Mouse (Mus musculus): ENCODE results near the gene Ogg1. TPM values are rescaled to one million over a fixed set of nuclear protein-coding genes. Genes with fewer than 3 reads are reported as not detected.

The Ogg1 gene
- total and polyA plus RNA-seq, 2 experiments from 2014 or later: 7.3 to 14.8 TPM

GRCm38 (mm10) chr6:113343177-113344092 lies 16.7 kb downstream of the Ogg1 start, which contains the start of gene Camk1:
TSS of gene Camk1 (minus strand) at chr6:113343984.
- Histone ChIP-seq H3K27me3 (ENCODE audit: insufficient read depth, low read length) (no peaks in the 10 kb centered on the region), H3K9ac (replicated peaks; ENCODE audit: low read length, poor library complexity, severe bottlenecking) (peak within 1 kb of the TSS; percentile 95), H3K27ac (ENCODE audit: low read depth, low read length) (peak within 1 kb of the TSS; percentile 65), H3K4me2 (ENCODE audit: low read depth, low read length, poor library complexity, severe bottlenecking) (peak within 1 kb of the TSS; percentile 71), H3K36me3 (ENCODE audit: insufficient read depth, low read length) (peaks cover 18% of the 10 kb centered on the region), H3K4me3 (ENCODE audit: low read depth, low read length) (peak within 1 kb of the TSS; percentile 68), H3K9me3 (ENCODE audit: low read length) (no peaks in the 10 kb centered on the region), H3K4me1 (ENCODE audit: insufficient read depth, low read length) (peaks cover 15% of the 10 kb centered on the region; the same call in 1 of the 2 replicates)
- no peak for TF ChIP-seq CTCF (IDR thresholded peaks at IDR 0.05)
- WGBS: 15% methylated on average over 32 of the region's 32 CpGs
- peak; percentile 75 for ATAC-seq (ENCODE audit: low FRiP score)
- DNase-seq (ENCODE audit: low spot score): peak; percentile 58

- peaks cover 12% of the 10 kb centered on the region for H3K36me3 ChIP-seq (ENCODE audit: insufficient read depth, low read length)
- H3K4me3 ChIP-seq (ENCODE audit: low read depth, low read length): peak overlapping the region; percentile 68; the same call in 1 of the 2 replicates
- peak overlapping the region; percentile 95; the same call in 1 of the 2 replicates for H3K9ac ChIP-seq (replicated peaks; ENCODE audit: low read length, poor library complexity, severe bottlenecking)
- peak; percentile 46 for DNase-seq (ENCODE audit: low spot score)
- H3K9me3 ChIP-seq (ENCODE audit: low read length): no peaks in the 10 kb centered on the region
- 35% methylated on average over 2 of the region's 2 CpGs for WGBS
- H3K27ac ChIP-seq (ENCODE audit: low read depth, low read length): peak overlapping the region; percentile 65; the same call in 1 of the 2 replicates
- H3K4me2 ChIP-seq (ENCODE audit: low read depth, low read length, poor library complexity, severe bottlenecking): peak overlapping the region; percentile 71
- no peaks in the 10 kb centered on the region for H3K27me3 ChIP-seq (ENCODE audit: insufficient read depth, low read length)
- ATAC-seq (ENCODE audit: low FRiP score): no peak
- no peak for TF ChIP-seq CTCF (IDR thresholded peaks at IDR 0.05)
- peaks cover 15% of the 10 kb centered on the region; the same call in 1 of the 2 replicates for H3K4me1 ChIP-seq (ENCODE audit: insufficient read depth, low read length)
Observed at GRCm38 (mm10) chr6:113344321-113344720, 17.5 kb downstream of the Ogg1 start.

- 86% methylated on average over 4 of the region's 4 CpGs for WGBS
- Histone ChIP-seq H3K27me3 (ENCODE audit: insufficient read depth, low read length) (no peaks in the 10 kb centered on the region), H3K27ac (ENCODE audit: low read depth, low read length) (no peak overlapping the region), H3K9me3 (ENCODE audit: low read length) (no peaks in the 10 kb centered on the region), H3K4me2 (ENCODE audit: low read depth, low read length, poor library complexity, severe bottlenecking) (no peak overlapping the region), H3K4me1 (ENCODE audit: insufficient read depth, low read length) (peaks cover 10% of the 10 kb centered on the region; the same call in 1 of the 2 replicates), H3K36me3 (ENCODE audit: insufficient read depth, low read length) (no peaks in the 10 kb centered on the region), H3K4me3 (ENCODE audit: low read depth, low read length) (no peak overlapping the region), H3K9ac (replicated peaks; ENCODE audit: low read length, poor library complexity, severe bottlenecking) (no peak overlapping the region)
- ATAC-seq (ENCODE audit: low FRiP score) (no peak), DNase-seq (ENCODE audit: low spot score) (no peak)
- TF ChIP-seq CTCF (IDR thresholded peaks at IDR 0.05): no peak
Observed at GRCm38 (mm10) chr6:113346897-113347296, 20.1 kb downstream of the Ogg1 start.

GRCm38 (mm10) chr6:113350538-113350937 lies 23.8 kb downstream of the Ogg1 start:
- no peaks in the 10 kb centered on the region for H3K36me3 ChIP-seq (ENCODE audit: insufficient read depth, low read length)
- no peak overlapping the region for H3K4me3 ChIP-seq (ENCODE audit: low read depth, low read length)
- no peaks in the 10 kb centered on the region for H3K27me3 ChIP-seq (ENCODE audit: insufficient read depth, low read length)
- H3K9me3 ChIP-seq (ENCODE audit: low read length): no peaks in the 10 kb centered on the region
- H3K27ac ChIP-seq (ENCODE audit: low read depth, low read length): no peak overlapping the region
- no peaks in the 10 kb centered on the region for H3K4me1 ChIP-seq (ENCODE audit: insufficient read depth, low read length)
- no peak for TF ChIP-seq CTCF (IDR thresholded peaks at IDR 0.05)
- no peak overlapping the region for H3K4me2 ChIP-seq (ENCODE audit: low read depth, low read length, poor library complexity, severe bottlenecking)
- no peak for ATAC-seq (ENCODE audit: low FRiP score)
- no peak overlapping the region for H3K9ac ChIP-seq (replicated peaks; ENCODE audit: low read length, poor library complexity, severe bottlenecking)
- DNase-seq (ENCODE audit: low spot score): no peak

- Histone ChIP-seq H3K9ac (replicated peaks; ENCODE audit: low read length, poor library complexity, severe bottlenecking) (no peak overlapping the region), H3K4me1 (ENCODE audit: insufficient read depth, low read length) (no peaks in the 10 kb centered on the region), H3K27me3 (ENCODE audit: insufficient read depth, low read length) (no peaks in the 10 kb centered on the region), H3K36me3 (ENCODE audit: insufficient read depth, low read length) (no peaks in the 10 kb centered on the region), H3K4me2 (ENCODE audit: low read depth, low read length, poor library complexity, severe bottlenecking) (no peak overlapping the region), H3K9me3 (ENCODE audit: low read length) (no peaks in the 10 kb centered on the region), H3K4me3 (ENCODE audit: low read depth, low read length) (no peak overlapping the region), H3K27ac (ENCODE audit: low read depth, low read length) (no peak overlapping the region)
- DNase-seq (ENCODE audit: low spot score) (no peak), ATAC-seq (ENCODE audit: low FRiP score) (no peak)
- WGBS: 93% methylated on average over 1 of the region's 1 CpGs
- no peak for TF ChIP-seq CTCF (IDR thresholded peaks at IDR 0.05)
Observed at GRCm38 (mm10) chr6:113351161-113351560, 24.4 kb downstream of the Ogg1 start.

GRCm38 (mm10) chr6:113351653-113352052 lies 24.9 kb downstream of the Ogg1 start:
- Histone ChIP-seq H3K9me3 (ENCODE audit: low read length) (no peaks in the 10 kb centered on the region), H3K36me3 (ENCODE audit: insufficient read depth, low read length) (no peaks in the 10 kb centered on the region), H3K27me3 (ENCODE audit: insufficient read depth, low read length) (no peaks in the 10 kb centered on the region), H3K27ac (ENCODE audit: low read depth, low read length) (no peak overlapping the region), H3K4me2 (ENCODE audit: low read depth, low read length, poor library complexity, severe bottlenecking) (no peak overlapping the region), H3K4me1 (ENCODE audit: insufficient read depth, low read length) (no peaks in the 10 kb centered on the region), H3K4me3 (ENCODE audit: low read depth, low read length) (no peak overlapping the region), H3K9ac (replicated peaks; ENCODE audit: low read length, poor library complexity, severe bottlenecking) (no peak overlapping the region)
- no peak for TF ChIP-seq CTCF (IDR thresholded peaks at IDR 0.05)
- WGBS: 65% methylated on average over 10 of the region's 10 CpGs
- no peak for DNase-seq (ENCODE audit: low spot score)
- no peak for ATAC-seq (ENCODE audit: low FRiP score)
